Mouse (Mus musculus) liver, embryonic 14.5 days (tissue): ENCODE measurements around the gene Metap2. TPM values are rescaled to one million over a fixed set of nuclear protein-coding genes. Genes with fewer than 3 reads are reported as not detected.

Experiments used
- ATAC-seq: fragments of 200-750 bp; cut with Nextera tagmentation; 2 replicates; pipeline ENCODE4 v1.8.0; 2017; ENCODE audit warnings: moderate number of reproducible peaks, mild to moderate bottlenecking, moderate library complexity; ENCODE audit not compliant: insufficient read depth
- DNase-seq, 3 experiments: peaks; one replicate each; pipeline ENCODE4 v3.0.0-alpha.2; 2012 to 2013; ENCODE audit warnings: low read depth in 3 of 3, low spot score in 3 of 3
- H3K27ac ChIP-seq: fragments of 300-500 bp; sonication (generic); 2 replicates; pipeline ENCODE4 v1.5.1; 2014; ENCODE audit warnings: moderate library complexity, mild to moderate bottlenecking, control low read depth, inconsistent platforms
- H3K27me3 ChIP-seq: fragments of 300-500 bp; sonication (generic); 2 replicates; pipeline ENCODE4 v1.6.1; 2014; ENCODE audit warnings: mild to moderate bottlenecking, low read length, moderate library complexity; ENCODE audit not compliant: control insufficient read depth, insufficient read depth
- H3K36me3 ChIP-seq: fragments of 300-500 bp; sonication (generic); replicated peaks from 2 replicates; pipeline ENCODE4 v1.6.1; 2014; ENCODE audit warnings: low read depth; ENCODE audit not compliant: control insufficient read depth, insufficient read depth
- H3K4me1 ChIP-seq, 2 experiments: fragments of 200-500 bp in 1 of 2; fragments of 300-500 bp in 1 of 2; sonication (generic) in 1 of 2; replicated peaks; 2 replicates each; pipeline ENCODE4 v1.6.1; 2012 to 2014; ENCODE audit warnings: antibody characterized with exemption in 1 of 2, inconsistent platforms in 1 of 2, low read length in 1 of 2; ENCODE audit not compliant: control insufficient read depth in 2 of 2, insufficient read depth in 2 of 2
- H3K4me2 ChIP-seq: fragments of 300-500 bp; sonication (generic); 2 replicates; pipeline ENCODE4 v1.6.1; 2014; ENCODE audit warnings: low read depth, mild to moderate bottlenecking, control low read depth, moderate library complexity
- H3K4me3 ChIP-seq, 2 experiments: fragments of 200-500 bp in 1 of 2; fragments of 300-500 bp in 1 of 2; sonication (generic) in 1 of 2; 2 replicates each; pipeline ENCODE4 v1.5.1; 2012 to 2014; ENCODE audit warnings: low read depth in 2 of 2, low read length in 2 of 2, mild to moderate bottlenecking in 2 of 2, control low read depth in 1 of 2, inconsistent platforms in 1 of 2, moderate library complexity in 1 of 2; ENCODE audit not compliant: insufficient read depth in 1 of 2
- H3K9ac ChIP-seq: fragments of 300-500 bp; sonication (generic); replicated peaks from 2 replicates; pipeline ENCODE4 v1.6.1; 2014; ENCODE audit warnings: mild to moderate bottlenecking, control low read depth, moderate library complexity
- H3K9me3 ChIP-seq: fragments of 300-500 bp; sonication (generic); 2 replicates; pipeline ENCODE4 v1.6.1; 2016; ENCODE audit warnings: low read length, mixed read lengths; ENCODE audit not compliant: control insufficient read depth
- CTCF ChIP-seq: IDR thresholded peaks from 2 replicates; pipeline ENCODE4 v1.5.1; 2016; ENCODE audit warnings: antibody characterized with exemption, low read depth, control low read depth
- EP300 ChIP-seq: IDR thresholded peaks from 2 replicates; pipeline ENCODE4 v1.6.1; 2016; ENCODE audit warnings: antibody characterized with exemption, low read depth
- whole genome bisulfite sequencing: fragments of 180-500 bp; shearing (Covaris S2); extraction: QIAGEN DNeasy Blood & Tissue Kit; methylation state at CpG from one replicate; pipeline ENCODE4 v1.1.7; 2014; ENCODE audit not compliant: insufficient replicate concordance; 5-methylcytosine and 5-hydroxymethylcytosine counted together
- polyA plus RNA-seq, 2 experiments: library from polyadenylated mRNA; depleted of rRNA in 1 of 2; stranded (reverse) in 1 of 2; unstranded in 1 of 2; fragments of >200 nt; fragmentation: Nextera tagmentation in 1 of 2; extraction: Ambion mirVana in 1 of 2; gene quantifications; 2 replicates each; pipeline versions ENCODE4 v1.2.1 to v1.2.3; 2012 to 2014

The Metap2 gene
- 95.7 and 181 TPM in 2 replicates for polyA plus RNA-seq (2012; rRNA removed)
- 176 and 195 TPM in 2 replicates for polyA plus RNA-seq (2014; fragmentation: Nextera tagmentation; extraction: Ambion mirVana)

- no peak for ATAC-seq
- no peak within 1 kb of the TSS for H3K27ac ChIP-seq
- no peak within 1 kb of the TSS for H3K4me3 ChIP-seq
- no peak for DNase-seq
- H3K27me3 ChIP-seq = no peaks in the 10 kb centered on the region
- H3K9me3 ChIP-seq = no peaks in the 10 kb centered on the region
- H3K4me2 ChIP-seq = no peak within 1 kb of the TSS
- TF ChIP-seq CTCF (peak; percentile 10; the same call in 1 of the 2 replicates), EP300 (no peak)
- peaks cover 28% of the 10 kb centered on the region in 2 experiments for H3K4me1 ChIP-seq
- no peak within 1 kb of the TSS for H3K9ac ChIP-seq
- 60% methylated on average over 7 of the region's 7 CpGs for WGBS
- H3K36me3 ChIP-seq = no peaks in the 10 kb centered on the region
These were observed at the start of gene Metap2 for GRCm38 (mm10) chr10:93897043-93897646. TSS of gene Metap2 (minus strand) at chr10:93897093.

DNA sequence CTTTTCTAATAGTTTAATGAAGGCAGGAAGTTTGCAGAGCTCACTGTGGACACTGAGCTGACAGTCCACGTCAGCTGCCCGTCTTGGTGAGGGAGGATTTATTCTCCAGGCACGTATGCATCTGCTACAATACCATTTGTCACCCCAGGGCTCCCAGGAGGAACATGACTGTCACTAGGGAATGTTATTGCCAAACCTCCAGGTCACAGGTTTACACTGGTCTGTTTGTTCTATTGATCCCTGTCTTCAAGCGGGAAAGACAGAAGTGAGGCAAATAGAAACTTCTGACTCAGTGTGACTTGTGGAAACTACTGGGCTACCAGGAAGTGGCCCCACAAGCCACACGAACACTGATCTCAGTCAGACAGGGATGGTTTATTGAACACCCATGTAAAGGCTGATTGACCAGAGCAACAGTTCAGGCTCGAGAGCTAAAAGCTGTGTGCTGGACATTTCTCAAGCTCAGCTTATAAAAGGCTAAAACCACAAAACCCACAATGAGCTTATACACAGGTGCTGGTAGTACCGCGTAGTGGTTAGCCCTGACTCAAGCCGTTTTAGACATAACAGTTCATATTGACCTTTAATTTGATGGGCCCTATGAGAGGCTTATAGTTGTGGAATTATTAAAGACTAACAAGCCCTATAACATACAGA lies 49.1 kb upstream of the Metap2 start:
- no peaks in the 10 kb centered on the region for H3K27me3 ChIP-seq
- H3K9me3 ChIP-seq = no peaks in the 10 kb centered on the region
- H3K36me3 ChIP-seq = no peaks in the 10 kb centered on the region
- no peak overlapping the region for H3K9ac ChIP-seq
- 45% methylated on average over 9 of the region's 9 CpGs for WGBS
- TF ChIP-seq CTCF (no peak), EP300 (no peak)
- ATAC-seq (peak; percentile 69), DNase-seq (peak in 1 of 3 experiments; percentile 26)
- H3K27ac ChIP-seq = no peak overlapping the region
- peaks cover 0 to 6% of the 10 kb centered on the region in 2 experiments; a peak in 1 of 4 replicates for H3K4me1 ChIP-seq
- no peak overlapping the region for H3K4me2 ChIP-seq
- no peak overlapping the region for H3K4me3 ChIP-seq

DNA sequence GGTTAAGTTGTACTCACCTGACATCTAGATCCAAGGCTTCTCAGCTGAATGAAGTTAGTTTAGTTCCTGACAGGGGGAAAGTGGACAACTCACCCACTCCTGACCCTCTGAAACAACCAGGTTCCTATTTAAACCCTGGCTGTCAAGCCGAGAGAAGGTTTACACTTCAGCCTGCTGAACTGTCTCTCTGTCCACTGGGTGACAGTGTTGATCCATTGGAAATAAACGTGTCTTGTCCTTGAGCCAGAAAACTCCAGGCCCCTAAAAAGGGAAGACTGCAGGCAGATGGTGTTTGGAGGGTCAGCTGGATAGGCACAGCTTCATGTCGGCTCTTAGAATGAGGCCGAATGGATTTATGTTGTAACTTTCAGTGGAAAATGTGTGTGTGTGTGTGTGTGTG lies 48.5 kb upstream of the Metap2 start:
- TF ChIP-seq CTCF (peak; percentile 70), EP300 (no peak)
- no peaks in the 10 kb centered on the region for H3K9me3 ChIP-seq
- ATAC-seq = peak; percentile 66
- no peak for DNase-seq
- peaks cover 0 to 6% of the 10 kb centered on the region in 2 experiments; a peak in 1 of 4 replicates for H3K4me1 ChIP-seq
- H3K36me3 ChIP-seq = no peaks in the 10 kb centered on the region
- no peaks in the 10 kb centered on the region for H3K27me3 ChIP-seq
- H3K4me3 ChIP-seq = no peak overlapping the region
- 34% methylated on average over 4 of the region's 4 CpGs for WGBS
- H3K27ac ChIP-seq = no peak overlapping the region
- H3K9ac ChIP-seq = no peak overlapping the region
- no peak overlapping the region for H3K4me2 ChIP-seq

- Histone ChIP-seq H3K4me1 (peaks cover 0 to 6% of the 10 kb centered on the region in 2 experiments; a peak in 1 of 4 replicates), H3K27me3 (no peaks in the 10 kb centered on the region), H3K9me3 (no peaks in the 10 kb centered on the region), H3K9ac (no peak overlapping the region), H3K36me3 (no peaks in the 10 kb centered on the region), H3K27ac (no peak overlapping the region), H3K4me2 (no peak overlapping the region), H3K4me3 (no peak overlapping the region)
- WGBS = 58% methylated on average over 5 of the region's 5 CpGs
- TF ChIP-seq CTCF = no peak
- TF ChIP-seq EP300 = no peak
- ATAC-seq = no peak
- DNase-seq = no peak
These were observed 47.3 kb upstream of the Metap2 start for GRCm38 (mm10) chr10:93944241-93944640.

- Histone ChIP-seq H3K9me3 (no peaks in the 10 kb centered on the region), H3K36me3 (no peaks in the 10 kb centered on the region), H3K4me1 (no peaks in the 10 kb centered on the region; a peak in 1 of 4 replicates), H3K27ac (no peak overlapping the region), H3K4me2 (no peak overlapping the region), H3K27me3 (no peaks in the 10 kb centered on the region), H3K9ac (no peak overlapping the region), H3K4me3 (no peak overlapping the region)
- ATAC-seq (no peak), DNase-seq (no peak)
- no peak for TF ChIP-seq CTCF
- WGBS = 67% methylated on average over 5 of the region's 5 CpGs
These were observed 43.4 kb upstream of the Metap2 start for GRCm38 (mm10) chr10:93940279-93940678.
